Mouse (Mus musculus) embryonic facial prominence, embryonic 12.5 days (tissue): ENCODE results near the gene AA986860. TPM values are rescaled to one million over a fixed set of nuclear protein-coding genes. Genes with fewer than 3 reads are reported as not detected.

Source experiments
- ATAC-seq: fragments of 200-750 bp; cut with Nextera tagmentation; 2 replicates; pipeline ENCODE4 v1.8.0; 2017; ENCODE audit not compliant: insufficient number of reproducible peaks, insufficient read depth, low FRiP score, low TSS enrichment
- H3K27ac ChIP-seq: fragments of 300-500 bp; sonication (generic); 2 replicates; pipeline ENCODE4 v1.5.1; 2016; ENCODE audit warnings: mild to moderate bottlenecking
- H3K27me3 ChIP-seq: fragments of 300-500 bp; sonication (generic); 2 replicates; pipeline ENCODE4 v1.6.1; 2016; ENCODE audit warnings: mild to moderate bottlenecking, moderate library complexity
- H3K36me3 ChIP-seq: fragments of 300-500 bp; sonication (generic); 2 replicates; pipeline ENCODE4 v1.6.1; 2016; ENCODE audit warnings: mild to moderate bottlenecking
- H3K4me1 ChIP-seq: fragments of 300-500 bp; sonication (generic); 2 replicates; pipeline ENCODE4 v1.6.1; 2016
- H3K4me2 ChIP-seq: fragments of 300-500 bp; sonication (generic); replicated peaks from 2 replicates; pipeline ENCODE4 v1.6.1; 2016; ENCODE audit warnings: mild to moderate bottlenecking, moderate library complexity
- H3K4me3 ChIP-seq: fragments of 300-500 bp; sonication (generic); 2 replicates; pipeline ENCODE4 v1.5.1; 2016; ENCODE audit warnings: mild to moderate bottlenecking
- H3K9ac ChIP-seq: fragments of 300-500 bp; sonication (generic); 2 replicates; pipeline ENCODE4 v1.6.1; 2016; ENCODE audit warnings: mild to moderate bottlenecking, moderate library complexity
- H3K9me3 ChIP-seq: fragments of 300-500 bp; sonication (generic); 2 replicates; pipeline ENCODE4 v1.6.1; 2016; ENCODE audit warnings: mild to moderate bottlenecking, moderate library complexity
- WGBS: fragments of 180-500 bp; shearing (Covaris S2); methylation state at CpG from one replicate; pipeline ENCODE4 v1.1.7; 2016; 5-methylcytosine and 5-hydroxymethylcytosine counted together
- polyA plus RNA-seq: library from polyadenylated mRNA; unstranded; fragments of >200 nt; fragmentation: Nextera tagmentation; extraction: Ambion mirVana; gene quantifications from 2 replicates; pipeline ENCODE4 v1.2.1, GENCODE M21; 2016

Gene AA986860
- polyA plus RNA-seq, 1 experiment from 2014 or later = 1.00 TPM

- Histone ChIP-seq H3K9me3 (no peaks in the 10 kb centered on the region), H3K4me1 (peaks cover 14% of the 10 kb centered on the region), H3K36me3 (peaks cover 5% of the 10 kb centered on the region), H3K27ac (peak within 1 kb of the TSS; percentile 70), H3K4me2 (peak within 1 kb of the TSS; percentile 77), H3K27me3 (no peaks in the 10 kb centered on the region), H3K9ac (peak within 1 kb of the TSS; percentile 88), H3K4me3 (peak within 1 kb of the TSS; percentile 87)
- under 1% methylated on average over 54 of the region's 54 CpGs for WGBS
- peak; percentile 79 for ATAC-seq
Observed at GRCm38 (mm10) chr1:130717291-130717871, 14.4 kb upstream of the AA986860 start, which contains the start of gene Yod1. TSS of gene Yod1 (plus strand) at chr1:130717327.

- H3K4me1 ChIP-seq = 0 out of 2 replicates have a peak, but pooled peaks cover 2% of the 10 kb centered on the region
- WGBS = 91% methylated on average over 5 of the region's 5 CpGs
- no peaks in the 10 kb centered on the region for H3K9me3 ChIP-seq
- H3K4me3 ChIP-seq = no peak overlapping the region
- no peak overlapping the region for H3K4me2 ChIP-seq
- H3K9ac ChIP-seq = no peak overlapping the region
- no peak for ATAC-seq
- no peak overlapping the region for H3K27ac ChIP-seq
- H3K36me3 ChIP-seq = peaks cover 3% of the 10 kb centered on the region
- H3K27me3 ChIP-seq = no peaks in the 10 kb centered on the region
Observed at GRCm38 (mm10) chr1:130724206-130724605, 7.6 kb upstream of the AA986860 start.

- peaks cover under 1% of the 10 kb centered on the region; the same call in 1 of the 2 replicates for H3K4me1 ChIP-seq
- no peak overlapping the region for H3K27ac ChIP-seq
- H3K4me3 ChIP-seq = no peak overlapping the region
- no peak overlapping the region for H3K4me2 ChIP-seq
- H3K36me3 ChIP-seq = no peaks in the 10 kb centered on the region
- no peak for ATAC-seq
- H3K27me3 ChIP-seq = no peaks in the 10 kb centered on the region
- WGBS = 92% methylated on average over 2 of the region's 2 CpGs
- no peak overlapping the region for H3K9ac ChIP-seq
- no peaks in the 10 kb centered on the region for H3K9me3 ChIP-seq
Observed at GRCm38 (mm10) chr1:130726396-130726795, 5.4 kb upstream of the AA986860 start.

GRCm38 (mm10) chr1:130728070-130728469 lies 3.7 kb upstream of the AA986860 start:
- H3K27ac ChIP-seq = no peak overlapping the region
- no peak for ATAC-seq

GRCm38 (mm10) chr1:130728708-130729107 lies 3.1 kb upstream of the AA986860 start:
- no peaks in the 10 kb centered on the region for H3K9me3 ChIP-seq
- no peaks in the 10 kb centered on the region for H3K27me3 ChIP-seq
- 90% methylated on average over 3 of the region's 3 CpGs for WGBS
- H3K4me3 ChIP-seq = no peak overlapping the region
- H3K27ac ChIP-seq = no peak overlapping the region
- H3K9ac ChIP-seq = no peak overlapping the region
- no peaks in the 10 kb centered on the region for H3K36me3 ChIP-seq
- peaks cover 6% of the 10 kb centered on the region; the same call in 1 of the 2 replicates for H3K4me1 ChIP-seq
- ATAC-seq = no peak
- H3K4me2 ChIP-seq = no peak overlapping the region

More at GRCm38 (mm10) chr1:130728070-130728469, 3.7 kb upstream of the AA986860 start:
- Histone ChIP-seq H3K4me2 (no peak overlapping the region), H3K27me3 (no peaks in the 10 kb centered on the region), H3K4me1 (peaks cover 6% of the 10 kb centered on the region; the same call in 1 of the 2 replicates), H3K36me3 (no peaks in the 10 kb centered on the region), H3K4me3 (no peak overlapping the region), H3K9ac (no peak overlapping the region), H3K9me3 (no peaks in the 10 kb centered on the region)
- 64% methylated on average over 1 of the region's 1 CpGs for WGBS

- no peak for ATAC-seq
- Histone ChIP-seq H3K4me1 (peaks cover 6% of the 10 kb centered on the region; the same call in 1 of the 2 replicates), H3K27me3 (no peaks in the 10 kb centered on the region), H3K9me3 (no peaks in the 10 kb centered on the region), H3K4me2 (no peak within 1 kb of the TSS), H3K27ac (no peak within 1 kb of the TSS), H3K9ac (no peak within 1 kb of the TSS), H3K4me3 (no peak within 1 kb of the TSS), H3K36me3 (no peaks in the 10 kb centered on the region)
- WGBS = 76% methylated on average over 2 of the region's 2 CpGs
Observed at GRCm38 (mm10) chr1:130729153-130729552, 2.6 kb upstream of the AA986860 start, which contains the start of gene Pfkfb2. TSS of gene Pfkfb2 (minus strand) at chr1:130729253.

GRCm38 (mm10) chr1:130732706-130733658 lies 1.2 kb downstream of the AA986860 start:
- Histone ChIP-seq H3K27ac (no peak overlapping the region), H3K4me1 (peaks cover 6% of the 10 kb centered on the region; the same call in 1 of the 2 replicates), H3K9me3 (no peaks in the 10 kb centered on the region), H3K9ac (no peak overlapping the region), H3K4me3 (no peak overlapping the region), H3K36me3 (no peaks in the 10 kb centered on the region), H3K27me3 (no peaks in the 10 kb centered on the region), H3K4me2 (no peak overlapping the region)
- ATAC-seq = no peak
- 86% methylated on average over 13 of the region's 13 CpGs for WGBS

GRCm38 (mm10) chr1:130733671-130734070 lies 1.9 kb downstream of the AA986860 start:
- H3K4me3 ChIP-seq = no peak overlapping the region
- no peak for ATAC-seq
- no peaks in the 10 kb centered on the region for H3K9me3 ChIP-seq
- H3K9ac ChIP-seq = no peak overlapping the region
- 88% methylated on average over 4 of the region's 4 CpGs for WGBS
- no peak overlapping the region for H3K4me2 ChIP-seq
- H3K27me3 ChIP-seq = no peaks in the 10 kb centered on the region
- H3K27ac ChIP-seq = no peak overlapping the region
- H3K4me1 ChIP-seq = peaks cover 6% of the 10 kb centered on the region; the same call in 1 of the 2 replicates
- H3K36me3 ChIP-seq = no peaks in the 10 kb centered on the region

- no peak overlapping the region for H3K9ac ChIP-seq
- H3K27ac ChIP-seq = no peak overlapping the region
- peaks cover 6% of the 10 kb centered on the region; the same call in 1 of the 2 replicates for H3K4me1 ChIP-seq
- ATAC-seq = no peak
- no peaks in the 10 kb centered on the region for H3K27me3 ChIP-seq
- no peak overlapping the region for H3K4me3 ChIP-seq
- no peak overlapping the region for H3K4me2 ChIP-seq
- no peaks in the 10 kb centered on the region for H3K36me3 ChIP-seq
- no peaks in the 10 kb centered on the region for H3K9me3 ChIP-seq
- 66% methylated on average over 5 of the region's 5 CpGs for WGBS
Observed at GRCm38 (mm10) chr1:130734452-130734851, 2.7 kb downstream of the AA986860 start.

GRCm38 (mm10) chr1:130734852-130735251 lies 3.1 kb downstream of the AA986860 start:
- no peak overlapping the region for H3K4me3 ChIP-seq
- no peaks in the 10 kb centered on the region for H3K9me3 ChIP-seq
- no peak overlapping the region for H3K9ac ChIP-seq
- peaks cover 6% of the 10 kb centered on the region; the same call in 1 of the 2 replicates for H3K4me1 ChIP-seq
- ATAC-seq = no peak
- no peak overlapping the region for H3K4me2 ChIP-seq
- H3K36me3 ChIP-seq = no peaks in the 10 kb centered on the region
- H3K27me3 ChIP-seq = no peaks in the 10 kb centered on the region
- 66% methylated on average over 8 of the region's 8 CpGs for WGBS
- H3K27ac ChIP-seq = no peak overlapping the region

- Histone ChIP-seq H3K27me3 (no peaks in the 10 kb centered on the region), H3K9me3 (no peaks in the 10 kb centered on the region), H3K4me3 (no peak overlapping the region), H3K4me1 (no peaks in the 10 kb centered on the region), H3K36me3 (no peaks in the 10 kb centered on the region), H3K9ac (no peak overlapping the region), H3K4me2 (no peak overlapping the region), H3K27ac (no peak overlapping the region)
- ATAC-seq = no peak
- 28% methylated on average over 11 of the region's 11 CpGs for WGBS
Observed at GRCm38 (mm10) chr1:130737411-130737881, 5.7 kb downstream of the AA986860 start.
